Mouse (Mus musculus) lung, embryonic 16.5 days (tissue): ENCODE data around the gene Wipf1. TPM values are rescaled to one million over a fixed set of nuclear protein-coding genes. Genes with fewer than 3 reads are reported as not detected.

Experiments used
- ATAC-seq: fragments of 200-750 bp; cut with Nextera tagmentation; 2 replicates; pipeline ENCODE4 v1.8.0; 2017; ENCODE audit warnings: low read depth, mild to moderate bottlenecking, moderate library complexity
- H3K27ac ChIP-seq: fragments of 300-500 bp; sonication (generic); 2 replicates; pipeline ENCODE4 v1.5.1; 2014; ENCODE audit warnings: mild to moderate bottlenecking, control low read depth, low read length
- H3K27me3 ChIP-seq: fragments of 300-500 bp; sonication (generic); 2 replicates; pipeline ENCODE4 v1.6.1; 2014; ENCODE audit warnings: low read depth, low read length, mixed read lengths; ENCODE audit not compliant: control insufficient read depth, insufficient read depth
- H3K36me3 ChIP-seq: fragments of 300-500 bp; sonication (generic); 2 replicates; pipeline ENCODE4 v1.6.1; 2014; ENCODE audit warnings: low read length; ENCODE audit not compliant: control insufficient read depth, insufficient read depth
- H3K4me1 ChIP-seq: fragments of 300-500 bp; sonication (generic); replicated peaks from 2 replicates; pipeline ENCODE4 v1.6.1; 2014; ENCODE audit warnings: low read length, mixed read lengths; ENCODE audit not compliant: control insufficient read depth, insufficient read depth
- H3K4me2 ChIP-seq: fragments of 300-500 bp; sonication (generic); 2 replicates; pipeline ENCODE4 v1.6.1; 2014; ENCODE audit warnings: low read depth, low read length, control low read depth
- H3K4me3 ChIP-seq: fragments of 300-500 bp; sonication (generic); 2 replicates; pipeline ENCODE4 v1.5.1; 2014; ENCODE audit warnings: mild to moderate bottlenecking, low read length, control low read depth
- H3K9ac ChIP-seq: fragments of 300-500 bp; sonication (generic); 2 replicates; pipeline ENCODE4 v1.6.1; 2014; ENCODE audit warnings: low read length, control low read depth
- H3K9me3 ChIP-seq: fragments of 300-500 bp; sonication (generic); 2 replicates; pipeline ENCODE4 v1.6.1; 2016; ENCODE audit warnings: low read length; ENCODE audit not compliant: control insufficient read depth
- WGBS: fragments of 180-500 bp; shearing (Covaris S2); extraction: QIAGEN DNeasy Blood & Tissue Kit; methylation state at CpG from one replicate; pipeline ENCODE4 v1.1.7; 2014; 5-methylcytosine and 5-hydroxymethylcytosine counted together
- polyA plus RNA-seq: library from polyadenylated mRNA; unstranded; fragments of >200 nt; fragmentation: Nextera tagmentation; extraction: Ambion mirVana; gene quantifications from 2 replicates; pipeline ENCODE4 v1.2.1, GENCODE M21; 2015

Wipf1 gene
- polyA plus RNA-seq, 1 experiment from 2014 or later = 12.6 TPM

DNA sequence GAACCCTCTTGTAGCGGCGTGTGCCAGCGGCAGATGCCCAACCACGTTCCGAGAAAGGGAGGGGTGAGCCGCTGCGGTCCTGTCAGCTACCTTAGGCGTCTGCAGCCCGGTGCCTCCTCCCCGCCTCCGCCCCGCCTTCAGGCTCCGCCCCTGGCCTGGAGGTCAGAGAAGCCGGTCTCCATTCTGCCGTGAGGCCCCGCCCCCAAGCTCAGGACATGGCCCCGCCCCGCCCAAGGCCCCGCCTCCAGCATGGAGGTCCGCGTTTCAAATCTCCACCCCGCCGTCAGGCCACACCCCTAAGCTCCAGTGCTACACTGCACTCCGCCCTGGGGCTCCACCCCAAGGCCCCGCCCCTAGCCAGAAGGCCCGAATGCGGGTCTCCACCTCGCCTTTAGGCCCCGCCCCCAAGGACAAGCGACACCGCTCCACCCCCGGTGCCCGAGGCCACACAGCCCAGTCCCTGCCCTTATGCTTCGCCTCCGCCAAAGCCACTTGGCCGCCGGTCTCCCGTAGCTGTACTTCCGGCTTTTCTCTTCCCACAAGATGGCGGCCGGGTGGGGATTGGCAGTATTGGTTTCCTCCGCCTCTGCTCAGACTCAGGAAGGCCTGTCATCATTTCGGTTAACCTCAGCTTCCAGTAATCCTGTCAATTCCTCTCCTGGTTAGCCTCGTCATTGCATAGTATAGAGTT is 143.0 kb downstream of the Wipf1 start, which contains the start of gene Gpr155:
TSS of gene Gpr155 (minus strand) at position 217 of the 691 bp plus-strand sequence.
- H3K4me2 ChIP-seq = peak within 1 kb of the TSS; percentile 99
- H3K4me3 ChIP-seq = peak within 1 kb of the TSS; percentile 81
- 0 out of 2 replicates have a peak, but pooled peaks cover 2% of the 10 kb centered on the region for H3K4me1 ChIP-seq
- peak within 1 kb of the TSS; percentile 61 for H3K27ac ChIP-seq
- peak within 1 kb of the TSS; percentile 72 for H3K9ac ChIP-seq
- under 1% methylated on average over 37 of the region's 44 CpGs for WGBS
- no peaks in the 10 kb centered on the region for H3K27me3 ChIP-seq
- no peaks in the 10 kb centered on the region for H3K9me3 ChIP-seq
- no peaks in the 10 kb centered on the region for H3K36me3 ChIP-seq
- ATAC-seq = peak; percentile 99

DNA sequence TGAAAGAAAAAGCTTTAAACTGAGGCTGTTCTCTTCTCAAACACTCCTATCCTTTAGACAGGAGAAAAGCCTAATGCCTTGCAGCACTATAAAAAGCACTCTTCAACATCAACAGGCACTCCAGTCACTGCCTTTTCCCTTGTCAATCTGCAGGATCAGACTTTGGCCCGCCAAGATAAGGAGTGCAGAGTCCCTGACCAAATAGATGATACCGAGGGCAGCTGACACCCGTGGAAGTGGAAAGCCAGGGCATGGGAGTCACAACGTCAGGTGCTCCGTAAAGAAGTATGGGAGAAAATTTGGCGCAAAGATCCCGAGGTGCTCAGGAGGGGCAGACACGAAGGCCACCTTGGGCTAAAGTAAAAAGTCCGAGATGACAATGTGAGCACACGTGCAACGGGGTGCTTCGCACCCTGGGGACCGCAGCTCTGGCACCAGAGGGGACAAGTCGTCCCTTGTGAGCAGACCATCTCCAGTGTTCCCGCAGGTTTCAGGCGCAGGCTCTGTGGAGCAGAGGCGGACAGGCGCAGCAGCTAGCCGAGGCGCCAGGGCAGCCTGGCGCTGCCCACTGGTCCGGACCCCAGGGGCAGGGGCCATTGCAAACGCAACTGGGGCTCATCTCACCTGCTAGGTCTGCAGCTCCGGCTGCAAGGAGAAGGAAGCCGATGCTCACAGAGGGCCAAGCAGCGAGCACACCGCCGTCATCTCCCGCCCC is 143.7 kb downstream of the Wipf1 start:
- Histone ChIP-seq H3K27ac (peak overlapping the region; percentile 39), H3K9ac (peak overlapping the region; percentile 72), H3K4me1 (0 out of 2 replicates have a peak, but pooled peaks cover 2% of the 10 kb centered on the region), H3K4me2 (peak overlapping the region; percentile 99), H3K36me3 (no peaks in the 10 kb centered on the region), H3K9me3 (no peaks in the 10 kb centered on the region), H3K27me3 (no peaks in the 10 kb centered on the region), H3K4me3 (peak overlapping the region; percentile 81)
- no peak for ATAC-seq
- WGBS = 1% methylated on average over 28 of the region's 29 CpGs

DNA sequence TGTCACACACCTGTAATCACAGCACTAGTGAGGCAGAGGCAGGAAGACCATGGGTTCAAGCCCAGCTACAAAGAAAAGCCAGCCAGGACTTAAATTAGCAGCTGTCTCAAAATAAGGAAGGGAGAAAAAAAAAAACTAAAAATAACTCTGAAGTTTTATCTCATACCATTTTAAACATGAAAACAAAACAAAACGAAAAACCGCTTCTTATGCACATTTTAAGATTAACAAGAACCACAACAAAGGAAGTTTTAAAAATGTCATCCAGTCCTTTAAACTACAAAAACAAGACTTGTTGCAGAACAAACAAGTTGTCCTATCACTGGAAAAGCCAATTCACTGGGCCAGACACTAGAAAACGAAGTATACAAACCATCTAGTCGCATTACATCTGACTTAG is 144.4 kb downstream of the Wipf1 start:
- Histone ChIP-seq H3K9me3 (no peaks in the 10 kb centered on the region), H3K4me1 (0 out of 2 replicates have a peak, but pooled peaks cover 2% of the 10 kb centered on the region), H3K4me3 (no peak overlapping the region; the same call in 1 of the 2 replicates), H3K27me3 (no peaks in the 10 kb centered on the region), H3K36me3 (no peaks in the 10 kb centered on the region), H3K27ac (no peak overlapping the region), H3K4me2 (peak overlapping the region; percentile 99), H3K9ac (no peak overlapping the region)
- 70% methylated on average over 4 of the region's 4 CpGs for WGBS
- no peak for ATAC-seq

DNA sequence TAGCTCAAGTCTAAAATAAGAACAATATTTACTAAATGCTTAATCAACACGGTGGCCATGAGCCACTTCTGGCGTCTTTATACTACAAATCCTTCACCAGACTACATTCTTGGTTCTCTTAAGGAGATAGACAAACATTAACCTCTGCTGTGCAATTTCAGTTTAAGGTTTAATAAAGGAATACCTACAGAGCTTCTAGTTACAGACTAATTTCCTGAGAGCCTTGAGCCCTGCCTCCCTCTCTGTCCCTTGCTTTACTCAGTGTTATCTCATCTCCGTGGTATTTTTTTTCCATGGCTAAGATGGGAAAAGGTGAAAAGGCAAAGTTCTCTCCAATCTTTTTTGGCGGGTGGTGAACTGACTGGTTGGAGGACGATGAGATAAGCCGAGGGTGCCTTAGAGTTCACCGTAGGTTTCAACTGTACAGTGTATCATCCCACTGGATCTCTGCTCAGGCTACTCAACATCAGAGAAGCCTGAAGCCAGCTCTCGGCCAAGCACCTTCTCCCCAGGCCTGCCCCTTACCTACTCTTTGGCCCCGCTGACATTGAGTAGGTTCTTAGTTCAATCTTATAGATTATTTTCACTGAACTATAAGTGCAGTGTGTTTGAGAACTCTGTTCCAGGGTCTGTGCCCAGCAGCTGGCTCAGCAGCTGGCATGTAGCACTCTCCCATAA is 149.1 kb downstream of the Wipf1 start:
- 35% methylated on average over 9 of the region's 9 CpGs for WGBS
- peak; percentile 74 for ATAC-seq
- Histone ChIP-seq H3K36me3 (no peaks in the 10 kb centered on the region), H3K4me2 (0 out of 2 replicates have a peak overlapping the region, but pooled peaks have one; percentile 0), H3K27me3 (no peaks in the 10 kb centered on the region), H3K9me3 (no peaks in the 10 kb centered on the region), H3K4me3 (no peak overlapping the region), H3K4me1 (peaks cover 2% of the 10 kb centered on the region; the same call in 1 of the 2 replicates), H3K9ac (no peak overlapping the region), H3K27ac (peak overlapping the region; percentile 72)

DNA sequence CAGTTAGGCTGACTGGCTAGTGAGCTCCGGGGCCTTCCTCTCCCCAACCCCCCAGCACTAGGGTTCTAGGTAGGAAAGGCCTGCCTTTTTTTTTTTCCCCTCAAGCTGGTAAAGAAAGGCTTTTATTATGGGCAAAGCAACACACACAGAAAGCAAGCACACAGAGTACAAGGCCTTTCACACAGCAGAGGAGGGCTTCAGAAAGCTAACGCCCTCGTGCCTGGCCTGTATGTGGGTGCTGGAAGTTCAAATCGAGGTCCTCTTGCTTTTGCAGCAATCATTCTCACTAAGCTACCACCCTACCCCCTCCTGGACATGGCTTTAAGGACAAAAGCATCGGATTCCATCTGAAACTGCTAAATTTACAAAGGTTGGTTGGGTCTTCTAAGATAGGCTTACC is 149.9 kb downstream of the Wipf1 start:
- Histone ChIP-seq H3K27me3 (no peaks in the 10 kb centered on the region), H3K4me1 (peaks cover 2% of the 10 kb centered on the region; the same call in 1 of the 2 replicates), H3K9me3 (no peaks in the 10 kb centered on the region), H3K9ac (no peak overlapping the region), H3K4me3 (no peak overlapping the region), H3K27ac (peak overlapping the region; percentile 67), H3K36me3 (no peaks in the 10 kb centered on the region), H3K4me2 (no peak overlapping the region)
- WGBS = 54% methylated on average over 5 of the region's 5 CpGs
- ATAC-seq = 0 out of 2 replicates have a peak, but pooled peaks have one; percentile 12

Other genes starting within 250 kb of the Wipf1 start
- 21.0 and 21.8 TPM in 2 replicates for gene Scrn3, start 217.1 kb downstream of the Wipf1 start, polyA plus RNA-seq
- 24.6 and 25.0 TPM in 2 replicates for gene Cir1, start 217.0 kb downstream of the Wipf1 start, polyA plus RNA-seq
- gene Gpr155, start 143.2 kb downstream of the Wipf1 start, polyA plus RNA-seq = 5.6 and 6.3 TPM in 2 replicates
- gene Chrna1, start 50.6 kb upstream of the Wipf1 start, polyA plus RNA-seq = 0.26 and 0.53 TPM in 2 replicates
- 53.7 and 56.9 TPM in 2 replicates for gene Chn1, start 245.6 kb upstream of the Wipf1 start, polyA plus RNA-seq